Mouse (Mus musculus): ENCODE data around the gene Sqor.

- TF ChIP-seq CTCF (IDR thresholded peaks at IDR 0.05; ENCODE audit: borderline replicate concordance, extremely low read depth, insufficient read depth, insufficient read length) (no peak), POLR2A (IDR thresholded peaks at IDR 0.05; ENCODE audit: borderline replicate concordance, extremely low read depth, insufficient read depth, insufficient read length, poor library complexity, severe bottlenecking) (no peak)
Measured at GRCm38 (mm10) chr2:122720564-122720963, 44.5 kb upstream of the Sqor start.
